8 mouse cellular contexts compared by ENCODE assay signal in genomic region chr15:25623556-25624180, GRCm38 (mm10). TPM values are rescaled to one million over a fixed set of nuclear protein-coding genes. Genes with fewer than 3 reads are reported as not detected.
DNase-seq lines count a peak whose midpoint lies in the region; ATAC-seq and TF ChIP-seq lines count a peak whose summit lies in the region.

No protein-coding gene starts in this region.

- 3% methylated on average over 9 of the region's 9 CpGs for WGBS in liver, adult 2 months
- 7% methylated on average over 9 of the region's 9 CpGs for WGBS in embryonic facial prominence, embryonic 13.5 days
- 5% methylated on average over 9 of the region's 9 CpGs for WGBS in intestine, embryonic 16.5 days
- 7% methylated on average over 9 of the region's 9 CpGs for WGBS in neural tube, embryonic 12.5 days

- H3K9me3 ChIP-seq in embryonic facial prominence, embryonic 13.5 days, result no peaks in the 10 kb centered on the region
- H3K9me3 ChIP-seq in intestine, embryonic 16.5 days (ENCODE audit: control insufficient read depth, low read length), result no peaks in the 10 kb centered on the region
- no peaks in the 10 kb centered on the region for H3K9me3 ChIP-seq in neural tube, embryonic 12.5 days

- DNase-seq in liver, adult 2 months (ENCODE audit: extremely low read depth, low read depth, low spot score), result no peak
- no peak for DNase-seq in liver
- DNase-seq in adrenal gland, postnatal 10 days, result no peak
- no peak for DNase-seq in urinary bladder, adult 18-20 months (ENCODE audit: low spot score in 2 of 2)
- no peak for DNase-seq in cerebellum, postnatal 25 days

- ATAC-seq in embryonic facial prominence, embryonic 13.5 days (ENCODE audit: insufficient number of reproducible peaks, insufficient read depth, low FRiP score, low TSS enrichment, low read depth), result no peak
- no peak for ATAC-seq in intestine, embryonic 16.5 days
- no peak for ATAC-seq in neural tube, embryonic 12.5 days (ENCODE audit: low FRiP score, low read depth)

- peaks cover 17% of the 10 kb centered on the region for H3K4me1 ChIP-seq in liver, adult 2 months (ENCODE audit: control insufficient read depth, insufficient read depth, low read length)
- peaks cover 43% of the 10 kb centered on the region for H3K4me1 ChIP-seq in embryonic facial prominence, embryonic 13.5 days
- peaks cover 19% of the 10 kb centered on the region for H3K4me1 ChIP-seq in intestine, embryonic 16.5 days (ENCODE audit: control insufficient read depth, insufficient read depth, low read length)
- H3K4me1 ChIP-seq in neural tube, embryonic 12.5 days, result peaks cover 19% of the 10 kb centered on the region

- H3K4me2 ChIP-seq in embryonic facial prominence, embryonic 13.5 days, result peak overlapping the region; percentile 77
- peak overlapping the region; percentile 57 for H3K4me2 ChIP-seq in intestine, embryonic 16.5 days (ENCODE audit: low read depth, low read length)
- peak overlapping the region; percentile 94 for H3K4me2 ChIP-seq in neural tube, embryonic 12.5 days (replicated peaks)

- H3K4me3 ChIP-seq in liver, adult 2 months (ENCODE audit: insufficient read depth, low read depth, low read length), result peak overlapping the region; percentile 87
- peak overlapping the region; percentile 89 for H3K4me3 ChIP-seq in embryonic facial prominence, embryonic 13.5 days
- peak overlapping the region; percentile 73 for H3K4me3 ChIP-seq in intestine, embryonic 16.5 days (ENCODE audit: low read length)
- H3K4me3 ChIP-seq in neural tube, embryonic 12.5 days, result peak overlapping the region; percentile 77

- H3K27ac ChIP-seq in liver, adult 2 months (replicated peaks; ENCODE audit: insufficient read depth, low read depth, low read length), result peak overlapping the region; percentile 87
- H3K27ac ChIP-seq in embryonic facial prominence, embryonic 13.5 days, result peak overlapping the region; percentile 90
- no peak overlapping the region for H3K27ac ChIP-seq in intestine, embryonic 16.5 days (ENCODE audit: low read length)
- no peak overlapping the region for H3K27ac ChIP-seq in neural tube, embryonic 12.5 days

- H3K27me3 ChIP-seq in liver, adult 2 months (ENCODE audit: control insufficient read depth, insufficient read depth, low read length), result no peaks in the 10 kb centered on the region
- 0 out of 2 replicates have a peak, but pooled peaks cover 4% of the 10 kb centered on the region for H3K27me3 ChIP-seq in embryonic facial prominence, embryonic 13.5 days
- H3K27me3 ChIP-seq in intestine, embryonic 16.5 days (replicated peaks; ENCODE audit: control insufficient read depth, insufficient read depth, low read length), result no peaks in the 10 kb centered on the region
- peaks cover 5% of the 10 kb centered on the region; the same call in 1 of the 2 replicates for H3K27me3 ChIP-seq in neural tube, embryonic 12.5 days (replicated peaks)

- TF ChIP-seq POLR2A in liver, adult 2 months (IDR thresholded peaks at IDR 0.05; ENCODE audit: extremely low read depth, insufficient read depth, low read length), result no peak

- no peaks in the 10 kb centered on the region for H3K36me3 ChIP-seq in liver, adult 2 months (ENCODE audit: control insufficient read depth, insufficient read depth, low read length)
- no peaks in the 10 kb centered on the region for H3K36me3 ChIP-seq in embryonic facial prominence, embryonic 13.5 days
- no peaks in the 10 kb centered on the region for H3K36me3 ChIP-seq in intestine, embryonic 16.5 days (ENCODE audit: control insufficient read depth, insufficient read depth, low read length)
- H3K36me3 ChIP-seq in neural tube, embryonic 12.5 days, result no peaks in the 10 kb centered on the region

- TF ChIP-seq CTCF in liver, adult 2 months (IDR thresholded peaks at IDR 0.05; ENCODE audit: low read depth, low read length), result no peak

- H3K9ac ChIP-seq in liver, adult 2 months (ENCODE audit: low read depth, low read length), result peak overlapping the region; percentile 94
- peak overlapping the region; percentile 93 for H3K9ac ChIP-seq in embryonic facial prominence, embryonic 13.5 days
- H3K9ac ChIP-seq in intestine, embryonic 16.5 days (ENCODE audit: low read depth, low read length), result peak overlapping the region; percentile 86
- H3K9ac ChIP-seq in neural tube, embryonic 12.5 days, result peak overlapping the region; percentile 72

- peaks cover 31% of the 10 kb centered on the region for H3K79me2 ChIP-seq in liver, adult 2 months (ENCODE audit: control insufficient read depth, insufficient read depth, low read length)

RNA-seq across cellular contexts. Expression of gene Myo10, which starts 1.3 kb away (rescaled TPM):
- total RNA-seq in liver, adult 2 months (2014; rRNA removed), result 21.4 and 21.5 TPM in 2 replicates
- polyA plus RNA-seq in liver, adult 2 months (2012; rRNA removed), result 11.9 and 15.7 TPM in 2 replicates
- polyA plus RNA-seq in embryonic facial prominence, embryonic 13.5 days (2015; fragmentation: Nextera tagmentation; extraction: Ambion mirVana), result 27.9 and 30.4 TPM in 2 replicates
- polyA plus RNA-seq in intestine, embryonic 16.5 days (2015; fragmentation: Nextera tagmentation; extraction: Ambion mirVana), result 17.7 and 19.2 TPM in 2 replicates
- polyA plus RNA-seq in neural tube, embryonic 12.5 days (2016; fragmentation: Nextera tagmentation; extraction: Ambion mirVana), result 35.0 and 42.8 TPM in 2 replicates
- total RNA-seq in adrenal gland, postnatal 10 days (2021), result 10 to 100 TPM; 80.4 to 82.5 TPM

Comparison
In these comparisons a context has a peak if more than half of its experiments do, and no peak if none do; other contexts are left out.
1. H3K27ac ChIP-seq: peak in liver, adult 2 months (single experiment) and embryonic facial prominence, embryonic 13.5 days (single experiment); none in intestine, embryonic 16.5 days (single experiment) and neural tube, embryonic 12.5 days (single experiment).
2. Peak in every context shown above with its lines, with median percentiles within 50 percentile points of each other: H3K4me3 ChIP-seq, H3K9ac ChIP-seq and H3K4me2 ChIP-seq.